Mouse (Mus musculus) cerebellum, adult 2 months (tissue): ENCODE measurements at regions not wholly inside any gene's neighbourhood (a gene's known extent, or its start where the extent isn't known, plus 50 kb on each side); places are given as distances from the start of the nearest gene placed in this dataset.

Source experiments
- CTCF ChIP-seq: fragments of 200-500 bp; IDR thresholded peaks from 2 replicates; pipeline ENCODE4 v1.5.1; 2011; ENCODE audit warnings: low read depth, mild to moderate bottlenecking, control low read depth, low read length, moderate library complexity, borderline replicate concordance; ENCODE audit not compliant: insufficient read depth
- POLR2A ChIP-seq: fragments of 200-500 bp; IDR thresholded peaks from 2 replicates; pipeline ENCODE4 v1.6.1; 2011; ENCODE audit warnings: low read length, control low read depth, borderline replicate concordance; ENCODE audit not compliant: insufficient read depth

DNA sequence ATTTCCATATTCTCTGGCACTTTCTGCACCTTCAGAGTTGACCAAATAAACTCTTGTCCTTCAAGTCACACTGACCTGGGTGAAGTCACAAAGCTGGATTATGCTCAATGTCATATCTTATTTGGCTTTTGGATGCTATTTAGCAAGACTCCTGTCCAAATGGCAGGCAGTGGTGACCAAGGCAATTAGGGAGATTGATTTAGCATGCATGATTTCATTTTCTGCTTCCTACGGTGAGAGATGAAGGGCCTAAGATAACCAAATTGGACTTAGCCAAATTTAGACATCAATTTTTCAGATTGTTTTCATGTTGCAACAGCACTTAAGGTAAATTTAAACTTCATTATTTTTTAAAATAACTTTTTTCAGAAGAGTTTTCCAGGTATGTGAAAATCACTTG is 98.1 kb downstream of the Otol1 start:
- TF ChIP-seq POLR2A (no peak), CTCF (no peak)
